Mouse (Mus musculus) ES-E14 (cell line): ENCODE data around the gene Krtap9-1. TPM values are rescaled to one million over a fixed set of nuclear protein-coding genes. Genes with fewer than 3 reads are reported as not detected.
"Not testable (repeated sequence)": the region's sequence is repeated elsewhere in the genome, so short reads cannot be mapped to it uniquely, and the experiment has no call there.

Experiments
- DNase-seq: peaks from one replicate; pipeline ENCODE4 v3.0.0-alpha.2; 2013; ENCODE audit warnings: low read depth, low spot score
- H3K27ac ChIP-seq: 2 replicates; pipeline ENCODE4 v1.5.1; 2012; ENCODE audit warnings: low read depth, mild to moderate bottlenecking, low read length, moderate library complexity, mixed read lengths; ENCODE audit not compliant: poor library complexity, insufficient read depth, severe bottlenecking
- H3K36me3 ChIP-seq: 2 replicates; pipeline ENCODE4 v1.6.1; 2012; ENCODE audit warnings: mild to moderate bottlenecking, low read length, moderate library complexity, mixed read lengths; ENCODE audit not compliant: control insufficient read depth, poor library complexity, insufficient read depth, severe bottlenecking
- H3K4me1 ChIP-seq, 2 experiments: fragments of 150-350 bp in 1 of 2; sonication (generic) in 1 of 2; 2 replicates each; pipeline ENCODE4 v1.6.1; 2012; ENCODE audit warnings: low read length in 2 of 2, mild to moderate bottlenecking in 1 of 2, mixed read lengths in 1 of 2; ENCODE audit not compliant: control insufficient read depth in 2 of 2, insufficient read depth in 2 of 2, poor library complexity in 1 of 2
- H3K4me3 ChIP-seq, 2 experiments: fragments of 150-350 bp in 1 of 2; sonication (generic) in 1 of 2; 2 replicates each; pipeline ENCODE4 v1.5.1; 2012; ENCODE audit warnings: low read length in 2 of 2, low read depth in 1 of 2, mild to moderate bottlenecking in 1 of 2, mixed read lengths in 1 of 2; ENCODE audit not compliant: insufficient read depth in 1 of 2, poor library complexity in 1 of 2, severe bottlenecking in 1 of 2
- H3K9ac ChIP-seq: 2 replicates; pipeline ENCODE4 v1.6.1; 2012; ENCODE audit warnings: low read depth, mild to moderate bottlenecking, low read length, mixed read lengths; ENCODE audit not compliant: poor library complexity, insufficient read depth, severe bottlenecking
- H3K9me3 ChIP-seq: fragments of 150-350 bp; sonication (generic); 2 replicates; pipeline ENCODE4 v1.6.1; 2012; ENCODE audit warnings: low read depth, mild to moderate bottlenecking, low read length; ENCODE audit not compliant: control insufficient read depth, insufficient read depth
- CHD2 ChIP-seq: IDR thresholded peaks from 2 replicates; pipeline ENCODE4 v1.6.1; 2014; ENCODE audit warnings: mild to moderate bottlenecking, low read depth, low read length, inconsistent platforms
- HCFC1 ChIP-seq: IDR thresholded peaks from 2 replicates; pipeline ENCODE4 v1.6.1; 2012; ENCODE audit warnings: low read length, inconsistent platforms, borderline replicate concordance; ENCODE audit not compliant: insufficient read depth
- MAFK ChIP-seq: IDR thresholded peaks from 2 replicates; pipeline ENCODE4 v1.6.1; 2014; ENCODE audit warnings: mild to moderate bottlenecking, low read depth, low read length, inconsistent platforms; ENCODE audit not compliant: insufficient read depth
- ZC3H11A ChIP-seq: IDR thresholded peaks from 2 replicates; pipeline ENCODE4 v1.6.1; 2012; ENCODE audit warnings: low read depth, mild to moderate bottlenecking, inconsistent platforms, low read length, borderline replicate concordance
- ZNF384 ChIP-seq: IDR thresholded peaks from 2 replicates; pipeline ENCODE4 v1.6.1; 2012; ENCODE audit warnings: low read depth, low read length, inconsistent platforms
- in situ Hi-C, 2 experiments: fragments of 600-800 bp; cut with MboI; formaldehyde crosslinking; loops; one replicate each; pipeline ENCODE4 v1.15.1; 2025; ENCODE audit warnings: low sequenced_read_pairs in 2 of 2, inconsistent platforms in 1 of 2; ENCODE audit not compliant: unreplicated experiment in 2 of 2
- total RNA-seq: library from RNA; depleted of rRNA; stranded (reverse); fragments of 300-350 nt; gene quantifications from 2 replicates; pipeline ENCODE4 v1.2.3, GENCODE M21; 2012; rRNA removed

Krtap9-1 gene
- total RNA-seq = not detected in 2 replicates

DNA sequence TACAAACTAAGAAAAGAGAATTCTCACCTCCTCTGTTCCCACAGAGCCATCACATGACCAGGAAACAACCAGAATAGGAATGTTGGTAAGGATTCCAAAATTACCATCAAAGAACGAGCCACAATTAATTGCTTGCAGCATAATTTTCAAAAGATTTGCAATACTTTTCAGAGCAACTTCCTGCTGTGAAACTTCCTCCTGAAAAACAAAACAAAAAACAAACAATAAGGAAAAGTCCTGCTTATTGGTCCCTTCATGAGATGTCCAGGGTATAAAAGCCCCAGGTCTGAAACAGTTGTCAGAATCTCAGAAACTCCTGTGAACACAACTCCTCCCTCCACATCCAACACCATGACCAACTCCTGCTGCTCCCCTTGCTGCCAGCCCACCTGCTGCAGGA is at the start of gene Krtap9-1:
Gene Krtap9-1, plus strand, starts transcription at position 301 of the 400 bp plus-strand sequence.
- H3K36me3 ChIP-seq, H3K9ac ChIP-seq, H3K9me3 ChIP-seq, DNase-seq, H3K4me1 ChIP-seq, H3K4me3 ChIP-seq, H3K27ac ChIP-seq, in situ Hi-C loops: not testable (repeated sequence)

DNA sequence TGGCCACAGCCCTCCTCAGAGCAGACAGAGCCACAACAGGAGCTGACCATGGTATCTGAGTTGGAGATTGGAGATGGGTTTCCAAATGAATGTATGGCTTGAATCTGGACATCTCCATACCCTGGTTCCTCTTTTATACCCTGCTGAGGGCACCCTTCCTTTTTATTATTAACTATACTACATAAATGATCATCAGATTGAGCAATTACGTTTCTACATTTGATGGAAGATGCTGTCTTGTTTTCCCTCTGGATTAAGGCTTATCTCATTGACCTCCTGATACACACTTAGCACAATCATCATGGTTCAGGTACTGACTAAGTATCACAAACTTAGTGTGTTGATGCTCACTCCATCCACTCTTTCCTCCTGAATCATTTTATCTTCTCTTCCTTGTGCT is 35.2 kb upstream of the Krtap9-1 start, which contains the start of gene 2300003K06Rik:
Gene 2300003K06Rik, minus strand, starts transcription at position 101 of the 400 bp plus-strand sequence.
- Histone ChIP-seq H3K4me3 (no peak within 1 kb of the TSS), H3K27ac (no peak within 1 kb of the TSS; the same call in 1 of the 2 replicates), H3K36me3 (no peaks in the 10 kb centered on the region), H3K9ac (no peak within 1 kb of the TSS), H3K9me3 (no peaks in the 10 kb centered on the region), H3K4me1 (no peaks in the 10 kb centered on the region)
- DNase-seq = no peak
- in situ Hi-C loops = no loop called here
- TF ChIP-seq HCFC1 (no peak), CHD2 (no peak), ZNF384 (no peak), MAFK (no peak), ZC3H11A (no peak)

DNA sequence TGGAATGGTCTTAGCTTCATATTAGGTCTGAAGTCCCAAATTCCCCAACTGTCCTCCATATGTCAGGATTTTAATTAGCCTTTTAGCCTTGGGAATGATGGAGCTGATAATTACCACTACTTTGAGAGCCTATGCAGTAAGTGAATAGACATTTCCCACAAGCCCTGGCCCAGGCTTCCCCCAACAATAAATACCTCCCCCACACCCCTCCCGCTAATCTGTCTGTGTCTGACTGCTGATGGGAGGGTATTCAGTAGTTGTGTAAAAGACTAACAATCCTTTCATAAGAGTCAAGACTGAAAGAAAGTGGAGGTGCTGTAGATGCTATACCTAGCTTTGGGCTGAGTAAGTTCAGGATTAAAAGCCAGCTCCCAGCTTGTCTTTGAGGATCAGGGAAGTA is 31.0 kb upstream of the Krtap9-1 start:
- TF ChIP-seq MAFK = no peak
- no peak for TF ChIP-seq CHD2
- TF ChIP-seq ZNF384 = no peak
- no peak for TF ChIP-seq HCFC1
- TF ChIP-seq ZC3H11A = no peak
- DNase-seq = no peak
- H3K36me3 ChIP-seq = no peaks in the 10 kb centered on the region
- in situ Hi-C loops = no loop called here
- H3K4me3 ChIP-seq = no peak overlapping the region
- no peaks in the 10 kb centered on the region for H3K4me1 ChIP-seq
- H3K9ac ChIP-seq = no peak overlapping the region
- no peaks in the 10 kb centered on the region for H3K9me3 ChIP-seq
- no peak overlapping the region for H3K27ac ChIP-seq

DNA sequence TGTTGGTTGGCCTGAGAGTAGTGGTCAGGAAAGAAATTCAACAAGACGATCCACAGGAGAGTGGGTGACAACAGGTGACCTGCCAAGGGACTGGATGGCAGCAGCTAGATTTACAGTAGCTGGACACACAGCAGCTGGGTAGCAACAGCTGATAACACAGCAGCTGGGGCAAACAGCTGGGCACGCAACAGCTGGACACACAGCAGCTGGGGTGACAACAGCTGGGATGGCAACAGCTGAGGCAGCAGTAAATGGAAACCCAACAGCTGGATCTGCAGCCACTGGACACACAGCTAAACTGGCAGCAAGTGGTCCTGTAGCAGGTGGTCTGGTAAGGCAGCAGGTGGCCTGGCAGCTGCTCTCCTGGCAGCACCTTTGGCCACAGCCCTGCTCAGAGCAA is 26.4 kb upstream of the Krtap9-1 start:
- DNase-seq = no peak
- in situ Hi-C loops = no loop called here
- no peaks in the 10 kb centered on the region for H3K9me3 ChIP-seq
- no peak for TF ChIP-seq ZC3H11A
- no peaks in the 10 kb centered on the region for H3K36me3 ChIP-seq
- H3K4me3 ChIP-seq = no peak overlapping the region
- no peak overlapping the region for H3K9ac ChIP-seq
- no peaks in the 10 kb centered on the region for H3K4me1 ChIP-seq
- no peak overlapping the region for H3K27ac ChIP-seq

DNA sequence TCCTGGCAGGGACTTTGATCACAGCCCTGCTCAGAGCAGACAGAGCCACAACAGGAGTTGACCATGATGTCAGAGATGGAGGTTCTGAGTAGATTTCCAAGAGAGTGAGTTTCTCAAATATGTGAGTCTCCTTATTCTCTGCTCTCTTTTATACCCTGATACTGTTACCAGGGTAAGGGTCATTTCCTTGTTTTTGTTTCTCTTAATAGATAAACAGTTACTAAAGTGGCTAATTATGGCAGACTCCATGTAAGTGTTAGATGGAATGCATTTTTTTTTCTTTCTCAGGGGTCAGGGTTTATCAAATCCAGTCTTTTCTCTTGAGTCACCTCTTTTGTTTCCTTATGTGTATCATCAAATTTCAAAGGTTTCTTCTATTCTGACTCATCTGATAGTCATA is 21.7 kb upstream of the Krtap9-1 start, which contains the start of gene Krtap4-16:
Gene Krtap4-16, minus strand, starts transcription at position 101 of the 400 bp plus-strand sequence.
- H3K27ac ChIP-seq = no peak within 1 kb of the TSS
- no peak within 1 kb of the TSS for H3K4me3 ChIP-seq
- in situ Hi-C loops = no loop called here
- no peak within 1 kb of the TSS for H3K9ac ChIP-seq
- no peaks in the 10 kb centered on the region for H3K36me3 ChIP-seq
- TF ChIP-seq ZNF384 (no peak), CHD2 (no peak), HCFC1 (no peak), MAFK (no peak), ZC3H11A (no peak)
- no peaks in the 10 kb centered on the region for H3K4me1 ChIP-seq
- no peak for DNase-seq
- no peaks in the 10 kb centered on the region for H3K9me3 ChIP-seq
